Mouse (Mus musculus): Measurements from ENCODE around the gene Cmtr2.

GRCm38 (mm10) chr8:110166270-110166669 lies 49.2 kb upstream of the Cmtr2 start:
- TF ChIP-seq CTCF (IDR thresholded peaks at IDR 0.05) (no peak), POLR2A (IDR thresholded peaks at IDR 0.05; ENCODE audit: insufficient read depth, low read depth, low read length) (no peak), EP300 (IDR thresholded peaks at IDR 0.05; ENCODE audit: insufficient read depth, low read depth, low read length) (no peak)
